Mouse (Mus musculus) liver, postnatal 0 days (tissue): ENCODE results near the gene Arhgef5. TPM values are rescaled to one million over a fixed set of nuclear protein-coding genes. Genes with fewer than 3 reads are reported as not detected.
A peak's percentile ranks its signal among the peaks of the same experiment; 100 is the strongest.

Experiments used
- ATAC-seq: fragments of 200-750 bp; cut with Nextera tagmentation; 2 replicates; pipeline ENCODE4 v1.8.0; 2017; ENCODE audit warnings: mild to moderate bottlenecking, moderate library complexity
- DNase-seq: peaks from one replicate; pipeline ENCODE4 v3.0.0-alpha.2; 2016
- H3K27ac ChIP-seq: fragments of 300-500 bp; sonication (generic); 2 replicates; pipeline ENCODE4 v1.5.1; 2014; ENCODE audit warnings: antibody characterized with exemption, moderate library complexity, mild to moderate bottlenecking, low read depth
- H3K27me3 ChIP-seq: fragments of 300-500 bp; sonication (generic); 2 replicates; pipeline ENCODE4 v1.6.1; 2014; ENCODE audit warnings: low read length, control low read depth, mixed read lengths; ENCODE audit not compliant: insufficient read depth
- H3K36me3 ChIP-seq: fragments of 300-500 bp; sonication (generic); replicated peaks from 2 replicates; pipeline ENCODE4 v1.6.1; 2014; ENCODE audit warnings: mild to moderate bottlenecking, control low read depth, low read length, moderate library complexity, mixed read lengths; ENCODE audit not compliant: insufficient read depth
- H3K4me1 ChIP-seq: fragments of 300-500 bp; sonication (generic); 2 replicates; pipeline ENCODE4 v1.6.1; 2014; ENCODE audit warnings: antibody characterized with exemption, mild to moderate bottlenecking, control low read depth; ENCODE audit not compliant: insufficient read depth
- H3K4me2 ChIP-seq: fragments of 300-500 bp; sonication (generic); 2 replicates; pipeline ENCODE4 v1.6.1; 2014; ENCODE audit warnings: low read depth, mild to moderate bottlenecking, low read length, moderate library complexity, mixed read lengths
- H3K4me3 ChIP-seq: fragments of 300-500 bp; sonication (generic); 2 replicates; pipeline ENCODE4 v1.5.1; 2014; ENCODE audit warnings: low read depth, low read length
- H3K9ac ChIP-seq: fragments of 300-500 bp; sonication (generic); replicated peaks from 2 replicates; pipeline ENCODE4 v1.6.1; 2014; ENCODE audit warnings: mild to moderate bottlenecking, moderate library complexity
- H3K9me3 ChIP-seq: fragments of 300-500 bp; sonication (generic); 2 replicates; pipeline ENCODE4 v1.6.1; 2016; ENCODE audit warnings: mild to moderate bottlenecking, control low read depth, low read length, mixed read lengths
- CTCF ChIP-seq: sonication (generic); IDR thresholded peaks from 2 replicates; pipeline ENCODE4 v1.5.1; 2016; ENCODE audit warnings: antibody characterized with exemption, low read depth
- EP300 ChIP-seq: IDR thresholded peaks from 2 replicates; pipeline ENCODE4 v1.6.1; 2016; ENCODE audit warnings: antibody characterized with exemption, low read depth, mild to moderate bottlenecking
- WGBS: fragments of 180-500 bp; shearing (Covaris S2); extraction: QIAGEN DNeasy Blood & Tissue Kit; methylation state at CpG from one replicate; pipeline ENCODE4 v1.1.7; 2014; ENCODE audit not compliant: insufficient replicate concordance; 5-methylcytosine and 5-hydroxymethylcytosine counted together
- polyA plus RNA-seq: library from polyadenylated mRNA; unstranded; fragments of >200 nt; fragmentation: Nextera tagmentation; extraction: Ambion mirVana; gene quantifications from 2 replicates; pipeline ENCODE4 v1.2.1, GENCODE M21; 2015

Arhgef5 gene
- polyA plus RNA-seq, 1 experiment from 2014 or later: 2.6 TPM

- Histone ChIP-seq H3K27ac (no peak overlapping the region), H3K36me3 (no peaks in the 10 kb centered on the region), H3K9me3 (no peaks in the 10 kb centered on the region), H3K27me3 (no peaks in the 10 kb centered on the region), H3K4me2 (no peak overlapping the region), H3K9ac (no peak overlapping the region), H3K4me3 (no peak overlapping the region), H3K4me1 (peaks cover 4% of the 10 kb centered on the region; the same call in 1 of the 2 replicates)
- ATAC-seq (no peak), DNase-seq (no peak)
- WGBS: 30% methylated on average over 2 of the region's 2 CpGs
- TF ChIP-seq CTCF: no peak
- TF ChIP-seq EP300: no peak
These were observed 4.6 kb upstream of the Arhgef5 start for GRCm38 (mm10) chr6:43260756-43261155.

- peak overlapping the region; percentile 75 for H3K9ac ChIP-seq
- no peaks in the 10 kb centered on the region for H3K36me3 ChIP-seq
- peak overlapping the region; percentile 82 for H3K4me2 ChIP-seq
- peak overlapping the region; percentile 67 for H3K27ac ChIP-seq
- no peaks in the 10 kb centered on the region for H3K27me3 ChIP-seq
- 3% methylated on average over 8 of the region's 8 CpGs for WGBS
- H3K4me3 ChIP-seq: peak overlapping the region; percentile 63
- peak; percentile 49 for DNase-seq
- H3K4me1 ChIP-seq: peaks cover 11% of the 10 kb centered on the region; the same call in 1 of the 2 replicates
- H3K9me3 ChIP-seq: no peaks in the 10 kb centered on the region
- no peak for TF ChIP-seq EP300
- ATAC-seq: peak; percentile 65
These were observed 974 bp downstream of the Arhgef5 start for GRCm38 (mm10) chr6:43266356-43266755.

GRCm38 (mm10) chr6:43272597-43272996 is 7.2 kb downstream of the Arhgef5 start:
- no peak overlapping the region for H3K4me2 ChIP-seq
- no peak for DNase-seq
- no peak overlapping the region for H3K4me3 ChIP-seq
- 0 out of 2 replicates have a peak, but pooled peaks have one; percentile 49 for ATAC-seq
- no peak overlapping the region for H3K9ac ChIP-seq
- no peak for TF ChIP-seq CTCF
- no peak for TF ChIP-seq EP300
- no peaks in the 10 kb centered on the region for H3K27me3 ChIP-seq
- H3K36me3 ChIP-seq: peaks cover 14% of the 10 kb centered on the region; the same call in 1 of the 2 replicates
- H3K27ac ChIP-seq: 0 out of 2 replicates have a peak overlapping the region, but pooled peaks have one; percentile 29
- no peaks in the 10 kb centered on the region for H3K4me1 ChIP-seq
- H3K9me3 ChIP-seq: no peaks in the 10 kb centered on the region

GRCm38 (mm10) chr6:43274123-43274522 is 8.7 kb downstream of the Arhgef5 start:
- no peak for TF ChIP-seq EP300
- TF ChIP-seq CTCF: no peak
- no peak overlapping the region for H3K4me2 ChIP-seq
- H3K27me3 ChIP-seq: no peaks in the 10 kb centered on the region
- DNase-seq: no peak
- no peak overlapping the region for H3K4me3 ChIP-seq
- WGBS: 76% methylated on average over 4 of the region's 4 CpGs
- ATAC-seq: no peak
- H3K27ac ChIP-seq: no peak overlapping the region
- H3K36me3 ChIP-seq: peaks cover 14% of the 10 kb centered on the region; the same call in 1 of the 2 replicates
- no peaks in the 10 kb centered on the region for H3K4me1 ChIP-seq
- H3K9me3 ChIP-seq: no peaks in the 10 kb centered on the region
- no peak overlapping the region for H3K9ac ChIP-seq

- TF ChIP-seq EP300 (no peak), CTCF (peak; percentile 60)
- H3K4me3 ChIP-seq: no peak overlapping the region
- H3K36me3 ChIP-seq: peaks cover 25% of the 10 kb centered on the region
- H3K9ac ChIP-seq: no peak overlapping the region
- DNase-seq (no peak), ATAC-seq (no peak)
- H3K27me3 ChIP-seq: no peaks in the 10 kb centered on the region
- H3K27ac ChIP-seq: no peak overlapping the region
- H3K4me2 ChIP-seq: no peak overlapping the region
- H3K4me1 ChIP-seq: no peaks in the 10 kb centered on the region
- H3K9me3 ChIP-seq: no peaks in the 10 kb centered on the region
These were observed 12.9 kb downstream of the Arhgef5 start for GRCm38 (mm10) chr6:43278247-43278646.

- no peak for TF ChIP-seq EP300
- Histone ChIP-seq H3K4me3 (no peak overlapping the region), H3K9ac (no peak overlapping the region), H3K36me3 (peaks cover 24% of the 10 kb centered on the region), H3K27ac (no peak overlapping the region), H3K9me3 (no peaks in the 10 kb centered on the region), H3K4me1 (no peaks in the 10 kb centered on the region), H3K27me3 (no peaks in the 10 kb centered on the region), H3K4me2 (no peak overlapping the region)
- WGBS: 84% methylated on average over 5 of the region's 5 CpGs
- DNase-seq (no peak), ATAC-seq (no peak)
These were observed 15.1 kb downstream of the Arhgef5 start for GRCm38 (mm10) chr6:43280481-43280880.

GRCm38 (mm10) chr6:43292041-43292440 is 26.7 kb downstream of the Arhgef5 start:
- Histone ChIP-seq H3K36me3 (peaks cover 17% of the 10 kb centered on the region; the same call in 1 of the 2 replicates), H3K4me2 (no peak overlapping the region), H3K9me3 (no peaks in the 10 kb centered on the region), H3K27ac (peak overlapping the region; percentile 49), H3K27me3 (no peaks in the 10 kb centered on the region), H3K4me1 (0 out of 2 replicates have a peak, but pooled peaks cover 2% of the 10 kb centered on the region), H3K4me3 (no peak overlapping the region), H3K9ac (no peak overlapping the region)
- WGBS: 57% methylated on average over 3 of the region's 3 CpGs
- TF ChIP-seq CTCF (no peak), EP300 (no peak)
- DNase-seq (no peak), ATAC-seq (peak; percentile 69)
